Mouse (Mus musculus) intestine, postnatal 0 days (tissue): Measurements from ENCODE around the gene Spag7. TPM values are rescaled to one million over a fixed set of nuclear protein-coding genes. Genes with fewer than 3 reads are reported as not detected.

Experiments
- ATAC-seq: fragments of 200-750 bp; cut with Nextera tagmentation; 2 replicates; pipeline ENCODE4 v1.8.0; 2017; ENCODE audit warnings: mild to moderate bottlenecking, moderate TSS enrichment, moderate library complexity
- H3K27ac ChIP-seq: fragments of 300-500 bp; sonication (generic); 2 replicates; pipeline ENCODE4 v1.5.1; 2014; ENCODE audit warnings: mild to moderate bottlenecking, low read depth, low read length, moderate library complexity
- H3K27me3 ChIP-seq: fragments of 300-500 bp; sonication (generic); replicated peaks from 2 replicates; pipeline ENCODE4 v1.6.1; 2014; ENCODE audit warnings: low read length, mixed read lengths; ENCODE audit not compliant: control insufficient read depth, insufficient read depth
- H3K36me3 ChIP-seq: fragments of 300-500 bp; sonication (generic); 2 replicates; pipeline ENCODE4 v1.6.1; 2014; ENCODE audit warnings: mild to moderate bottlenecking, moderate library complexity; ENCODE audit not compliant: control insufficient read depth, insufficient read depth
- H3K4me1 ChIP-seq: fragments of 300-500 bp; sonication (generic); replicated peaks from 2 replicates; pipeline ENCODE4 v1.6.1; 2014; ENCODE audit warnings: antibody characterized with exemption, low read length, mixed read lengths; ENCODE audit not compliant: control insufficient read depth, insufficient read depth
- H3K4me2 ChIP-seq: fragments of 300-500 bp; sonication (generic); replicated peaks from 2 replicates; pipeline ENCODE4 v1.6.1; 2014; ENCODE audit warnings: low read depth, mild to moderate bottlenecking, moderate library complexity
- H3K4me3 ChIP-seq: fragments of 300-500 bp; sonication (generic); 2 replicates; pipeline ENCODE4 v1.5.1; 2014; ENCODE audit warnings: low read depth, low read length
- H3K9ac ChIP-seq: fragments of 300-500 bp; sonication (generic); 2 replicates; pipeline ENCODE4 v1.6.1; 2014; ENCODE audit warnings: mild to moderate bottlenecking, low read depth, low read length
- H3K9me3 ChIP-seq: fragments of 300-500 bp; sonication (generic); 2 replicates; pipeline ENCODE4 v1.6.1; 2016; ENCODE audit warnings: mixed run types; ENCODE audit not compliant: control insufficient read depth
- CTCF ChIP-seq: sonication (generic); IDR thresholded peaks from 2 replicates; pipeline ENCODE4 v1.5.1; 2016; ENCODE audit warnings: low read depth, mild to moderate bottlenecking, control low read depth, antibody characterized with exemption, moderate library complexity
- WGBS: fragments of 180-500 bp; shearing (Covaris S2); extraction: QIAGEN DNeasy Blood & Tissue Kit; methylation state at CpG from one replicate; pipeline ENCODE4 v1.1.7; 2014; 5-methylcytosine and 5-hydroxymethylcytosine counted together
- polyA plus RNA-seq: library from polyadenylated mRNA; unstranded; fragments of >200 nt; fragmentation: Nextera tagmentation; extraction: Ambion mirVana; gene quantifications from 2 replicates; pipeline ENCODE4 v1.2.1, GENCODE M21; 2015

The Spag7 gene
- polyA plus RNA-seq, 1 experiment from 2014 or later: 61.3 TPM

- Histone ChIP-seq H3K9ac (peak overlapping the region; percentile 45; the same call in 1 of the 2 replicates), H3K27ac (peak overlapping the region; percentile 99), H3K4me2 (peak overlapping the region; percentile 91), H3K27me3 (no peaks in the 10 kb centered on the region), H3K4me3 (peak overlapping the region; percentile 100), H3K9me3 (no peaks in the 10 kb centered on the region), H3K36me3 (peaks cover 14% of the 10 kb centered on the region; the same call in 1 of the 2 replicates), H3K4me1 (peaks cover 10% of the 10 kb centered on the region)
- 0 out of 2 replicates have a peak, but pooled peaks have one; percentile 4 for TF ChIP-seq CTCF
- WGBS: 11% methylated on average over 16 of the region's 16 CpGs
- ATAC-seq: no peak
Observed at GRCm38 (mm10) chr11:70656456-70656927, 12.7 kb downstream of the Spag7 start.

GRCm38 (mm10) chr11:70655571-70656455, 13.4 kb downstream of the Spag7 start:
- Histone ChIP-seq H3K9ac (peak overlapping the region; percentile 45), H3K36me3 (peaks cover 20% of the 10 kb centered on the region; the same call in 1 of the 2 replicates), H3K4me2 (peak overlapping the region; percentile 91), H3K27ac (peak overlapping the region; percentile 99), H3K4me1 (peaks cover 13% of the 10 kb centered on the region), H3K4me3 (peak overlapping the region; percentile 100), H3K27me3 (no peaks in the 10 kb centered on the region), H3K9me3 (no peaks in the 10 kb centered on the region)
- 0 out of 2 replicates have a peak, but pooled peaks have one; percentile 17 for ATAC-seq
- WGBS: 1% methylated on average over 61 of the region's 61 CpGs
- no peak for TF ChIP-seq CTCF

GRCm38 (mm10) chr11:70654923-70655570, 14.2 kb downstream of the Spag7 start:
- Histone ChIP-seq H3K36me3 (peaks cover 26% of the 10 kb centered on the region), H3K27ac (peak overlapping the region; percentile 99), H3K27me3 (no peaks in the 10 kb centered on the region), H3K9me3 (no peaks in the 10 kb centered on the region), H3K4me3 (peak overlapping the region; percentile 100), H3K4me2 (peak overlapping the region; percentile 91), H3K4me1 (peaks cover 13% of the 10 kb centered on the region), H3K9ac (peak overlapping the region; percentile 45)
- ATAC-seq: peak; percentile 60
- WGBS: under 1% methylated on average over 48 of the region's 48 CpGs
- no peak for TF ChIP-seq CTCF

GRCm38 (mm10) chr11:70654198-70654922, 14.9 kb downstream of the Spag7 start, which contains the start of gene Pfn1:
Gene Pfn1, minus strand, starts transcription at chr11:70654644.
- peak within 1 kb of the TSS; percentile 99 for H3K9ac ChIP-seq
- peak within 1 kb of the TSS; percentile 91 for H3K4me2 ChIP-seq
- no peak for TF ChIP-seq CTCF
- H3K27ac ChIP-seq: peak within 1 kb of the TSS; percentile 99
- ATAC-seq: peak; percentile 42
- no peaks in the 10 kb centered on the region for H3K9me3 ChIP-seq
- H3K36me3 ChIP-seq: peaks cover 30% of the 10 kb centered on the region
- under 1% methylated on average over 53 of the region's 61 CpGs for WGBS
- peaks cover 15% of the 10 kb centered on the region for H3K4me1 ChIP-seq
- no peaks in the 10 kb centered on the region for H3K27me3 ChIP-seq
- peak within 1 kb of the TSS; percentile 100 for H3K4me3 ChIP-seq

- Histone ChIP-seq H3K4me1 (peaks cover 15% of the 10 kb centered on the region), H3K9me3 (no peaks in the 10 kb centered on the region)
Observed at GRCm38 (mm10) chr11:70653345-70654197, 15.6 kb downstream of the Spag7 start.

More at GRCm38 (mm10) chr11:70653345-70654197, 15.6 kb downstream of the Spag7 start:
- Histone ChIP-seq H3K4me2 (peak overlapping the region; percentile 91), H3K27ac (peak overlapping the region; percentile 99), H3K36me3 (peaks cover 30% of the 10 kb centered on the region), H3K9ac (peak overlapping the region; percentile 99), H3K4me3 (peak overlapping the region; percentile 100), H3K27me3 (no peaks in the 10 kb centered on the region)
- 0 out of 2 replicates have a peak, but pooled peaks have one; percentile 2 for TF ChIP-seq CTCF
- under 1% methylated on average over 55 of the region's 63 CpGs for WGBS
- ATAC-seq: peak; percentile 48
